Mouse (Mus musculus): ENCODE measurements around the gene Lad1. TPM values are rescaled to one million over a fixed set of nuclear protein-coding genes. Genes with fewer than 3 reads are reported as not detected.

Gene Lad1
- polyA plus RNA-seq (2014; fragmentation: Nextera tagmentation; extraction: Ambion mirVana): 0.61 and 1.3 TPM in 2 replicates

DNA sequence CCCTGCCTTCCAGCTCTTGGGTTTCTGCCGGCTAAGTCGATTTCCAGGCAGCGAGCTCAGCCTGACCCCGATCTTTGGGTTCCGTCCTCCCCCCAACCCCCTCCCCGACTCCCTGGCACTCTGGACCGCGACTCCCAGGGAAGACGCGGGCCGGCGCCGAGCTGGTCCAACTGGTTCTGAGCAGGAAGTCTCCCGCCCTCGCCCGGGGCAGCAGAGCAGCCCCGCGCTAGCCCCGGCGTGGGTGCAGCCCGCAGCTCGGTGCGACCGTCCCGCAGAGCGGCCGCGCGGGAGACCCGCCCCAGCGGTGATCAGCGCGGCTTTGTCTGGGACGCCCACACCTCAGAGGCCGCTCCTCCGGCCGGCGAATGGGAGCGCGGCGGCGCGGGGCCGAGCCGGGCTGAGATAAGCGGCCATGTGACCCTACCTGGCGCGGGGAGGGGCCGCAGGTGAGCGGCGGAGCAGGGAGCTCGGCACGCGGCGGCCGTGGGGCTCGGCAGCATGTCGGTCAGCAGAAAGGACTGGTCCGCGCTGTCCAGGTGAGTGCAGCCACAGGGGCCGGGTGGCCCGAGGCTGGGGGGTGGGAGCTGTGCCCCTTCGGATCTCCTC is at the start of gene Lad1:
Gene Lad1 (plus strand): TSS at position 118 of the 606 bp plus-strand sequence.
- peak within 1 kb of the TSS; percentile 33 for H3K4me3 ChIP-seq (ENCODE audit: low read depth, low read length)
- H3K9me3 ChIP-seq (ENCODE audit: control insufficient read depth, low read length): no peaks in the 10 kb centered on the region
- peaks cover 32% of the 10 kb centered on the region for H3K27me3 ChIP-seq (ENCODE audit: control insufficient read depth, insufficient read depth, low read length)
- WGBS: under 1% methylated on average over 60 of the region's 63 CpGs
- H3K27ac ChIP-seq (ENCODE audit: low read depth, low read length): no peak within 1 kb of the TSS
- no peak for ATAC-seq (ENCODE audit: insufficient read depth, low FRiP score, low TSS enrichment)
- peak; percentile 45 for DNase-seq (ENCODE audit: low spot score)
- H3K4me2 ChIP-seq (ENCODE audit: low read depth): peak within 1 kb of the TSS; percentile 62
- no peaks in the 10 kb centered on the region for H3K4me1 ChIP-seq (ENCODE audit: control insufficient read depth, insufficient read depth, low read length)
- no peaks in the 10 kb centered on the region for H3K36me3 ChIP-seq (ENCODE audit: control insufficient read depth, insufficient read depth, low read length)
- peak within 1 kb of the TSS; percentile 15 for H3K9ac ChIP-seq (ENCODE audit: low read length)

DNA sequence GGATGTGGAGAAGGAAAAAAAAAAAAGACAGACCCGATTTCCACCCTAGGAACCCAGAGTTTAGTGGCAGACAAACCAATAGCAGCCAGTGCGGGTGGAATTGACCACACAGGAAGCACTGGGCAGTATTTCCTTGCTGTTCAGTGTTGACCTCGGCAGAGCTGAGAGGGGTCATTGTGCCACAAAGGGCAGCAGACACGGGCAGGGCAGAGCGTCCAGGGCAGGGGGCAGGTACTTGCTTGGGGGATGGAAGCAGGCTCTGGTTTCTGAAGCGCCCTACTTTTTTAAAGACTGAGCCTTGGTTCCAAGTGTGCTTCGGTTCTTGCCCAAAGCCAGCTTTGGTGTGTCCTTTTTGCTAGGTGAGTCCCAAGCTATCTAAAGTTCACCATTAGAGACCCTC is 48.2 kb upstream of the Lad1 start:
- H3K4me3 ChIP-seq (ENCODE audit: low read depth, low read length): no peak overlapping the region
- no peak for DNase-seq (ENCODE audit: low spot score)
- no peak overlapping the region for H3K9ac ChIP-seq (ENCODE audit: low read length)
- H3K4me1 ChIP-seq (ENCODE audit: control insufficient read depth, insufficient read depth, low read length): peaks cover 16% of the 10 kb centered on the region
- H3K4me2 ChIP-seq (ENCODE audit: low read depth): no peak overlapping the region
- H3K27ac ChIP-seq (ENCODE audit: low read depth, low read length): no peak overlapping the region
- no peaks in the 10 kb centered on the region for H3K9me3 ChIP-seq (ENCODE audit: control insufficient read depth, low read length)
- peaks cover 5% of the 10 kb centered on the region for H3K36me3 ChIP-seq (ENCODE audit: control insufficient read depth, insufficient read depth, low read length)
- 0 out of 2 replicates have a peak, but pooled peaks cover 2% of the 10 kb centered on the region for H3K27me3 ChIP-seq (ENCODE audit: control insufficient read depth, insufficient read depth, low read length)
- ATAC-seq (ENCODE audit: insufficient read depth, low FRiP score, low TSS enrichment): no peak
- 73% methylated on average over 7 of the region's 7 CpGs for WGBS

DNA sequence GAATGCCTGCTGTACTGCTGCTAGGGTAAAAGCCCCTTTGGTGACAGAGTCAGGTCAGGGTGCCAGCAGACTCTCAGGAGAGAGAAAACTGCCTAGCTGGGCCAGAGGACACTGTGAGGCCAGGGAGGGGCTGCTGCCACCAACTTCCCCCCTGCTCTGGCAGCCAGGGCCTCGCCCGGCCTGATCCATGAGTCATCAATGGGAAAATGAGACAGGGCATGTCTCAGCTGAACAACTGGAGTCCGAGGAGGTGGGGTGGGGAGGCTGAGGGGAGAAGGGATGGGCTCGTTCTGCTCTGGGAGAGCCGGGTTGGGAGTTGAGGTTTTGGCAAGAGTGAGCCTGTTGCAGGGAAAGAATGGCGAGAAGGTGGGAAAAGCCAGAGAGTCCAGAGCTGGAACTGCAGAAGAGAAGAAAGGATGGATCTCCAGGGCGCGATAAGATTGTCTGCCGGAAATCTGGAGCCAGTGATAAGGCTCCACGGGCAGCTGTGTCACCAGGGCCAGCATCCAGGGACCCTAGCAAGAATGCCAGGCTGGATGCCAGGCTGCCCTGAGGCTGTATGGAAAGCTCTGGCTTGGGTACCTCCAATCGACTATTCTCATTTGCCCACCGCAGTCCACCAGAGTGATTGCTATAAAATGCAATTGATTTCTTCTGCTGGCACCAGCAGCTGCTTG is 47.4 kb upstream of the Lad1 start:
- Histone ChIP-seq H3K27ac (ENCODE audit: low read depth, low read length) (no peak overlapping the region), H3K27me3 (ENCODE audit: control insufficient read depth, insufficient read depth, low read length) (0 out of 2 replicates have a peak, but pooled peaks cover 2% of the 10 kb centered on the region), H3K4me2 (ENCODE audit: low read depth) (no peak overlapping the region), H3K9me3 (ENCODE audit: control insufficient read depth, low read length) (no peaks in the 10 kb centered on the region), H3K4me1 (ENCODE audit: control insufficient read depth, insufficient read depth, low read length) (peaks cover 11% of the 10 kb centered on the region), H3K9ac (ENCODE audit: low read length) (no peak overlapping the region), H3K4me3 (ENCODE audit: low read depth, low read length) (no peak overlapping the region), H3K36me3 (ENCODE audit: control insufficient read depth, insufficient read depth, low read length) (peaks cover 5% of the 10 kb centered on the region)
- ATAC-seq (ENCODE audit: insufficient read depth, low FRiP score, low TSS enrichment): no peak
- 70% methylated on average over 12 of the region's 12 CpGs for WGBS
- no peak for DNase-seq (ENCODE audit: low spot score)

DNA sequence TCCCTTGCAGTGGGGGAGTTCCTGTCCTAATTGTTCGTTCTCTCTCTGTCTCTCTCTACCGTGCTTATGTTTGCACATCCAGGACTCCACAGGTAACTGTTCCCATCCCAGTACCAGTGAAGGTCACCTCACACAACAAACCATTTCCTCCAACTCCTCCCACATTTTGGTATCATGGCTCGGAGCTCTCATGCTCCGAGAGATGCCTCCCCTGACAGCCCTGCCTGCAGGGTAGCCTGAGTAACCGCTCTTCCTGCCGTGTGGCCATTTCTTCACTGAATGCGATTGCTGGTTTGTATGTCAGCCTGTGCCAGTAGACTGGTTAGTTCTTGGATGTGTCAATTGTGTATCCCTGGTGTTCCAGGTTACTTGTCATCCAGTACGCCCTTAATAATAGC is 46.8 kb upstream of the Lad1 start:
- H3K9me3 ChIP-seq (ENCODE audit: control insufficient read depth, low read length): no peaks in the 10 kb centered on the region
- no peak for DNase-seq (ENCODE audit: low spot score)

DNA sequence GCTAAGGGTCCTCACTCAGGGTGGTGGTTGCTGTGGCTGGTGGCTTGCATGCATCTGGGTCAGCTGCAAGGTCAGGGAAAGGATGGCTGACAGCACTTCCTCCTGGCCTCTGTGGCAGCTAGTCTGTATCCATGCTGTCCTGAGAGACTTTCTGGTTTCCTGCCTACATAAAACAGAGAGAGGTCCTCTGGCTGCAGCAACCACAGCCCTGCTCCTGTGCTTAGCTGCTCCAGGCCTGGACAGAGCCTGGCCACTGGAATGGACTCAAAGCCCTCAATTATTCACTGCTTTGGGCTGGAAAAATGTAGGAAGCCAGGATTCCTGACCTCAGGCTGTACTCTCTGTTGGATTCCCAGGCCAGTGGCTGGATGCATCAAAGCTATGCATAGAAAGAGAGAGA is 41.8 kb upstream of the Lad1 start:
- no peak for ATAC-seq (ENCODE audit: insufficient read depth, low FRiP score, low TSS enrichment)
- Histone ChIP-seq H3K27me3 (ENCODE audit: control insufficient read depth, insufficient read depth, low read length) (no peaks in the 10 kb centered on the region), H3K27ac (ENCODE audit: low read depth, low read length) (no peak overlapping the region), H3K9ac (ENCODE audit: low read length) (no peak overlapping the region), H3K4me1 (ENCODE audit: control insufficient read depth, insufficient read depth, low read length) (peaks cover 8% of the 10 kb centered on the region), H3K4me2 (ENCODE audit: low read depth) (no peak overlapping the region), H3K9me3 (ENCODE audit: control insufficient read depth, low read length) (no peaks in the 10 kb centered on the region), H3K4me3 (ENCODE audit: low read depth, low read length) (no peak overlapping the region), H3K36me3 (ENCODE audit: control insufficient read depth, insufficient read depth, low read length) (no peaks in the 10 kb centered on the region)
- DNase-seq (ENCODE audit: low spot score): no peak

More for the DNA sequence above, 46.8 kb upstream of the Lad1 start:
- 77% methylated on average over 8 of the region's 8 CpGs for WGBS
- Histone ChIP-seq H3K27me3 (ENCODE audit: control insufficient read depth, insufficient read depth, low read length) (0 out of 2 replicates have a peak, but pooled peaks cover 2% of the 10 kb centered on the region), H3K36me3 (ENCODE audit: control insufficient read depth, insufficient read depth, low read length) (peaks cover 5% of the 10 kb centered on the region), H3K4me2 (ENCODE audit: low read depth) (no peak overlapping the region), H3K9ac (ENCODE audit: low read length) (no peak overlapping the region), H3K4me1 (ENCODE audit: control insufficient read depth, insufficient read depth, low read length) (peaks cover 7% of the 10 kb centered on the region), H3K4me3 (ENCODE audit: low read depth, low read length) (no peak overlapping the region), H3K27ac (ENCODE audit: low read depth, low read length) (no peak overlapping the region)
- no peak for ATAC-seq (ENCODE audit: insufficient read depth, low FRiP score, low TSS enrichment)

DNA sequence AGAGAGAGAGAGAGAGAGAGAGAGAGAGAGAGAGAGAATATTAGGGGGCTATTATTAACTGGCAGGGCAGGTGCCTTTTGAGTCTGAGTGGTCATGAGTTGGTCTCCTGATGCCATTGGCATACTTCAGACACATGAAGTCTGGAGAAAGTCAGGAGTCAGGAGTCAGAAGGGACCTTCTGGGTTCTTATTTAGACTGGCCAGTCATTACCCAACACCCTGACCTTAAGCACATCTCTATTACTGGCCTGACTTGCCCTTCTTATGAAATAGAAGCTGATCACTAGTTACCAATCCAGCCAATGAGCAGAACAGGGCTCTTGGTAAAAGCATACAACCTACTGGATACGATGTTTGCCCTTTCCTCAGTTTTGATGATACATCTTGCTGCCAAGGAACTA is 41.4 kb upstream of the Lad1 start:
- H3K4me3 ChIP-seq (ENCODE audit: low read depth, low read length): no peak overlapping the region
- 97% methylated on average over 1 of the region's 1 CpGs for WGBS
- H3K27ac ChIP-seq (ENCODE audit: low read depth, low read length): no peak overlapping the region
- no peaks in the 10 kb centered on the region for H3K36me3 ChIP-seq (ENCODE audit: control insufficient read depth, insufficient read depth, low read length)
- no peak overlapping the region for H3K4me2 ChIP-seq (ENCODE audit: low read depth)
- H3K27me3 ChIP-seq (ENCODE audit: control insufficient read depth, insufficient read depth, low read length): no peaks in the 10 kb centered on the region
- ATAC-seq (ENCODE audit: insufficient read depth, low FRiP score, low TSS enrichment) (no peak), DNase-seq (ENCODE audit: low spot score) (no peak)
- no peaks in the 10 kb centered on the region for H3K9me3 ChIP-seq (ENCODE audit: control insufficient read depth, low read length)
- no peak overlapping the region for H3K9ac ChIP-seq (ENCODE audit: low read length)
- peaks cover 8% of the 10 kb centered on the region for H3K4me1 ChIP-seq (ENCODE audit: control insufficient read depth, insufficient read depth, low read length)

DNA sequence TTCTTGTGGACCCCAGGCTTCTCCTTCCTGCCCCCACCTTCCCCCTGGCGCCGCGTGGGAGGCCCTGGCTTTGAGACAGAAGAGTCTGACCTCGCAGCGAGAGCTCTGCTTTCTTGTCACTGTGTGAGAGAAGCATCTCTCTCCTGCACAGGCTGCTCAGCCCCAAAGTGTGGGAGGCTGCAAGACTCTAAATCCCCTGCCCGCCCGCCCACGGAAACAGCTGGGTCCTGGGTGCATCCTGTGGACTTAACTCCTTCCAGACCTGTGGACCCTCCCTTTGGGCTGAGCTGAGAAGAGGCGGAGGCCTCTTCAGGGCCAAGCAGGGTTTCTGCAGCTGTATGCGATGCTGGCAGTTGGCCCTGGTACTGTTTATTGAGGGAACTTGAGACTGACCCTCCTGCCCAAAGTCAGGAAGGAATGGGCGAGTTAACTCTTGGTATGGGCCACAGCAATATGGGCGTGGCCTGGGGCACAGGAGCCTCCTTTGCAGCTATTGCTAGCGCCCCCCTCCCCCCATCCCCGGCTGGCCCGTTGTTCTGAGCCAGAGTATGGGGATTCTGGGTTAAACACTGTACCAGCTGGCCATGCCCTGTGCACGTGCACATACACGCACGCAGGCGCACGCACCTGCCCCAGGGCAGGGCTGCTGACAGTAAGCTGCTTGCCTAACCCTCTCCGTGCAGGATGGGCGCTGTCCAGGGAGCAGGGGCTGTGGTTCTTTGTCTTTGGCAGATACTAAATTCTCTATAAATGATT is 39.4 kb upstream of the Lad1 start, which contains the start of gene Tnni1:
Gene Tnni1 (plus strand): TSS at position 655 of the 756 bp plus-strand sequence.
- H3K9ac ChIP-seq (ENCODE audit: low read length): no peak within 1 kb of the TSS; the same call in 1 of the 2 replicates
- H3K9me3 ChIP-seq (ENCODE audit: control insufficient read depth, low read length): no peaks in the 10 kb centered on the region
- DNase-seq (ENCODE audit: low spot score) (peak; percentile 34), ATAC-seq (ENCODE audit: insufficient read depth, low FRiP score, low TSS enrichment) (0 out of 2 replicates have a peak, but pooled peaks have one; percentile 16)
- H3K4me1 ChIP-seq (ENCODE audit: control insufficient read depth, insufficient read depth, low read length): peaks cover 8% of the 10 kb centered on the region
- 27% methylated on average over 22 of the region's 22 CpGs for WGBS
- no peaks in the 10 kb centered on the region for H3K27me3 ChIP-seq (ENCODE audit: control insufficient read depth, insufficient read depth, low read length)
- 0 out of 2 replicates have a peak within 1 kb of the TSS, but pooled peaks have one; percentile 42 for H3K27ac ChIP-seq (ENCODE audit: low read depth, low read length)
- H3K4me2 ChIP-seq (ENCODE audit: low read depth): no peak within 1 kb of the TSS
- H3K36me3 ChIP-seq (ENCODE audit: control insufficient read depth, insufficient read depth, low read length): no peaks in the 10 kb centered on the region
- H3K4me3 ChIP-seq (ENCODE audit: low read depth, low read length): no peak within 1 kb of the TSS

DNA sequence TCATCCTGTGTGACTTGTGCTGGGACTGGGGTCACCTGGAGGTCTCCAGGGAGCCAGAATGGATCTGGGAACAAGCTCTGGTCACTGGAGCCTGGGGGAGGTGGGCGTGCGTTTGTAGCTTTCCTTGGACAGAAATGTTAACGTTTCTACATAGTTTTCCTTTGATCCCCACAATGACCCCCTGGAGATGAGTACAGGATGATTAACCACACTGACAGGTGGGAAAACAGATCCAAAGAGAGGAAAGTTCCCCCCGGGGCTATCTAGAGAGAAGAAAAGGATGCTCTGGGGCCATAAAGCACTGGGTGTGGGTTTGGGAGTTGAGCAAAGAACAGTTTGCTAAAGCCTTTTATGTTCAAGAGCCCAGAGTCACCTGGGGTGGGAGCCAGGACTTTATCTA is 37.7 kb upstream of the Lad1 start:
- DNase-seq (ENCODE audit: low spot score) (no peak), ATAC-seq (ENCODE audit: insufficient read depth, low FRiP score, low TSS enrichment) (no peak)
- Histone ChIP-seq H3K9ac (ENCODE audit: low read length) (no peak overlapping the region), H3K4me1 (ENCODE audit: control insufficient read depth, insufficient read depth, low read length) (peaks cover 8% of the 10 kb centered on the region), H3K36me3 (ENCODE audit: control insufficient read depth, insufficient read depth, low read length) (no peaks in the 10 kb centered on the region), H3K9me3 (ENCODE audit: control insufficient read depth, low read length) (no peaks in the 10 kb centered on the region), H3K27me3 (ENCODE audit: control insufficient read depth, insufficient read depth, low read length) (no peaks in the 10 kb centered on the region), H3K4me2 (ENCODE audit: low read depth) (no peak overlapping the region), H3K27ac (ENCODE audit: low read depth, low read length) (no peak overlapping the region), H3K4me3 (ENCODE audit: low read depth, low read length) (no peak overlapping the region)
- WGBS: 7% methylated on average over 4 of the region's 4 CpGs
